Mouse (Mus musculus): Measurements from ENCODE around the gene Ear1. TPM values are rescaled to one million over a fixed set of nuclear protein-coding genes. Genes with fewer than 3 reads are reported as not detected.
"Not testable (repeated sequence)": the region's sequence is repeated elsewhere in the genome, so short reads cannot be mapped to it uniquely, and the experiment has no call there.

Gene Ear1
- polyA plus RNA-seq (2015; fragmentation: Nextera tagmentation; extraction: Ambion mirVana), result not detected in 2 replicates

- not testable (repeated sequence) for H3K36me3 ChIP-seq (replicated peaks); H3K9me3 ChIP-seq; H3K27ac ChIP-seq; ATAC-seq (replicated peaks); H3K4me1 ChIP-seq; H3K9ac ChIP-seq; H3K4me2 ChIP-seq; H3K4me3 ChIP-seq; H3K27me3 ChIP-seq (replicated peaks)
- 79% methylated on average over 3 of the region's 3 CpGs for WGBS
These were observed at the start of gene Ear1 for GRCm38 (mm10) chr14:43875417-43875816. Gene Ear1 (minus strand): TSS chr14:43875517.

GRCm38 (mm10) chr14:43924688-43925403 lies 49.5 kb upstream of the Ear1 start, which contains the start of gene Gm8113:
Gene Gm8113 (plus strand): TSS chr14:43925390.
- WGBS, result 7% methylated on average over 10 of the region's 10 CpGs
- peak; percentile 99 for ATAC-seq (replicated peaks)
- not testable (repeated sequence) for H3K36me3 ChIP-seq (replicated peaks); H3K4me1 ChIP-seq; H3K9me3 ChIP-seq; H3K27me3 ChIP-seq (replicated peaks)
- peak within 1 kb of the TSS; percentile 49 for H3K4me3 ChIP-seq
- peak within 1 kb of the TSS; percentile 42 for H3K9ac ChIP-seq
- peak within 1 kb of the TSS; percentile 79 for H3K27ac ChIP-seq
- peak within 1 kb of the TSS; percentile 53 for H3K4me2 ChIP-seq

- ATAC-seq (replicated peaks); H3K27ac ChIP-seq; H3K4me3 ChIP-seq; H3K9ac ChIP-seq; H3K4me2 ChIP-seq; H3K27me3 ChIP-seq (replicated peaks); H3K36me3 ChIP-seq (replicated peaks); H3K4me1 ChIP-seq; H3K9me3 ChIP-seq: not testable (repeated sequence)
- 86% methylated on average over 3 of the region's 3 CpGs for WGBS
These were observed 48.1 kb upstream of the Ear1 start, which contains the start of gene Ear10 for GRCm38 (mm10) chr14:43923459-43923858. Gene Ear10 (minus strand): TSS chr14:43923559.

GRCm38 (mm10) chr14:43918214-43918613 lies 42.9 kb upstream of the Ear1 start:
- H3K4me2 ChIP-seq; ATAC-seq (replicated peaks); H3K4me1 ChIP-seq; H3K9me3 ChIP-seq; H3K36me3 ChIP-seq (replicated peaks); H3K9ac ChIP-seq; H3K27ac ChIP-seq; H3K27me3 ChIP-seq (replicated peaks); H3K4me3 ChIP-seq: not testable (repeated sequence)

GRCm38 (mm10) chr14:43898577-43898976 lies 23.3 kb upstream of the Ear1 start:
- H3K27ac ChIP-seq, result not testable (repeated sequence)

GRCm38 (mm10) chr14:43895357-43895756 lies 20.0 kb upstream of the Ear1 start:
- not testable (repeated sequence) for ATAC-seq (replicated peaks); H3K4me2 ChIP-seq; H3K9ac ChIP-seq; H3K27ac ChIP-seq; H3K9me3 ChIP-seq; H3K4me1 ChIP-seq; H3K27me3 ChIP-seq (replicated peaks); H3K4me3 ChIP-seq; H3K36me3 ChIP-seq (replicated peaks)
- WGBS, result 36% methylated on average over 1 of the region's 2 CpGs

More at GRCm38 (mm10) chr14:43898577-43898976, 23.3 kb upstream of the Ear1 start:
- H3K4me1 ChIP-seq; H3K9me3 ChIP-seq; H3K4me2 ChIP-seq; H3K9ac ChIP-seq; H3K36me3 ChIP-seq (replicated peaks); ATAC-seq (replicated peaks); H3K27me3 ChIP-seq (replicated peaks); H3K4me3 ChIP-seq: not testable (repeated sequence)
- WGBS, result 90% methylated on average over 3 of the region's 3 CpGs

GRCm38 (mm10) chr14:43891288-43891687 lies 16.0 kb upstream of the Ear1 start:
- not testable (repeated sequence) for H3K27me3 ChIP-seq (replicated peaks); H3K27ac ChIP-seq; ATAC-seq (replicated peaks); H3K9me3 ChIP-seq; H3K4me2 ChIP-seq; H3K36me3 ChIP-seq (replicated peaks); H3K4me3 ChIP-seq; H3K4me1 ChIP-seq; H3K9ac ChIP-seq
- WGBS, result 91% methylated on average over 1 of the region's 1 CpGs

GRCm38 (mm10) chr14:43886235-43886634 lies 10.9 kb upstream of the Ear1 start:
- H3K4me3 ChIP-seq; H3K27ac ChIP-seq; H3K9ac ChIP-seq; ATAC-seq (replicated peaks); H3K4me1 ChIP-seq; H3K36me3 ChIP-seq (replicated peaks); H3K27me3 ChIP-seq (replicated peaks); H3K4me2 ChIP-seq; H3K9me3 ChIP-seq: not testable (repeated sequence)
- WGBS, result 52% methylated on average over 1 of the region's 1 CpGs

- WGBS, result 91% methylated on average over 5 of the region's 5 CpGs
- not testable (repeated sequence) for H3K4me2 ChIP-seq; H3K4me1 ChIP-seq; ATAC-seq (replicated peaks); H3K9me3 ChIP-seq; H3K9ac ChIP-seq; H3K36me3 ChIP-seq (replicated peaks); H3K27me3 ChIP-seq (replicated peaks); H3K27ac ChIP-seq; H3K4me3 ChIP-seq
These were observed 4.7 kb upstream of the Ear1 start for GRCm38 (mm10) chr14:43879966-43880545.

GRCm38 (mm10) chr14:43877789-43878188 lies 2.5 kb upstream of the Ear1 start:
- not testable (repeated sequence) for H3K27ac ChIP-seq; H3K9me3 ChIP-seq; H3K9ac ChIP-seq; H3K4me3 ChIP-seq; ATAC-seq (replicated peaks); H3K36me3 ChIP-seq (replicated peaks); H3K4me2 ChIP-seq; H3K4me1 ChIP-seq; H3K27me3 ChIP-seq (replicated peaks)
- WGBS, result 38% methylated on average over 1 of the region's 2 CpGs

GRCm38 (mm10) chr14:43874862-43875261 lies 455 bp downstream of the Ear1 start:
- not testable (repeated sequence) for H3K27ac ChIP-seq; H3K36me3 ChIP-seq (replicated peaks); H3K9me3 ChIP-seq; H3K27me3 ChIP-seq (replicated peaks); ATAC-seq (replicated peaks); H3K4me3 ChIP-seq; H3K4me1 ChIP-seq; H3K4me2 ChIP-seq; H3K9ac ChIP-seq
- 93% methylated on average over 3 of the region's 3 CpGs for WGBS

GRCm38 (mm10) chr14:43860522-43860921 lies 14.8 kb downstream of the Ear1 start:
- not testable (repeated sequence) for H3K36me3 ChIP-seq (replicated peaks); H3K4me2 ChIP-seq; H3K9ac ChIP-seq; H3K27ac ChIP-seq; H3K4me1 ChIP-seq; H3K27me3 ChIP-seq (replicated peaks); H3K9me3 ChIP-seq; H3K4me3 ChIP-seq
- WGBS, result 35% methylated on average over 2 of the region's 2 CpGs
- ATAC-seq (replicated peaks), result peak; percentile 69

GRCm38 (mm10) chr14:43859465-43859864 lies 15.9 kb downstream of the Ear1 start:
- not testable (repeated sequence) for H3K4me2 ChIP-seq; H3K27me3 ChIP-seq (replicated peaks); H3K9me3 ChIP-seq; ATAC-seq (replicated peaks); H3K36me3 ChIP-seq (replicated peaks); H3K27ac ChIP-seq; H3K9ac ChIP-seq; H3K4me1 ChIP-seq; H3K4me3 ChIP-seq
- WGBS, result 62% methylated on average over 5 of the region's 6 CpGs
